Mouse (Mus musculus) E14TG2a.4 (cell line): ENCODE results near the gene Kcnh1.

Experiments
- CTCF ChIP-seq: conservative IDR thresholded peaks from 2 replicates; pipeline ENCODE4 v1.5.1; 2014; ENCODE audit warnings: low read length
- NANOG ChIP-seq: IDR thresholded peaks from 2 replicates; pipeline ENCODE4 v1.6.1; 2014; ENCODE audit warnings: borderline replicate concordance, low read length, mixed read lengths
- POU5F1 ChIP-seq: IDR thresholded peaks from 2 replicates; pipeline ENCODE4 v1.6.1; 2014; ENCODE audit warnings: low read length, borderline replicate concordance

DNA sequence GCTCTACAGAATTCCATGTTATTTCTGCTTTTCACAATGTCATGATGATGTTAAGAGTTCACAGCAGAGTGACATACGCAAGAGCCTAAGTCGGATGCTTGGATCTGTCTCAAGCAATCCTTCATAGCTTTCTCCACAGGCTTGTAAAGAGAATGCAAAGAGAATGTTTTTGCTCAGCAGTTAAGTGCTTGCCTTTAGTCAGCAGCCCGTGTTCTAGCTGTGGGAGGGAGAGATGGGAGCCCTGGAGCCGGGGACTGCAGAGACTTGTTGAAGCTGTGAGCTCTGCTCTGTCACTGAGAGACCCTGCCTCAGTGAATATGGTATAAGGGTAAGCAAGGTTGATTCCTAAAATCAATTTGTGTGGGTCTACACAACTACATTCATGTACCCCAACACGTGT, 78.3 kb downstream of the Kcnh1 start:
- TF ChIP-seq CTCF = no peak
- TF ChIP-seq NANOG = no peak
- TF ChIP-seq POU5F1 = no peak
